Mouse (Mus musculus): ENCODE results near the gene Polr3c. TPM values are rescaled to one million over a fixed set of nuclear protein-coding genes. Genes with fewer than 3 reads are reported as not detected.
"Not testable (repeated sequence)": the region's sequence is repeated elsewhere in the genome, so short reads cannot be mapped to it uniquely, and the experiment has no call there.

Gene Polr3c
- polyA plus RNA-seq, 1 experiment from 2014 or later: 42.1 TPM

DNA sequence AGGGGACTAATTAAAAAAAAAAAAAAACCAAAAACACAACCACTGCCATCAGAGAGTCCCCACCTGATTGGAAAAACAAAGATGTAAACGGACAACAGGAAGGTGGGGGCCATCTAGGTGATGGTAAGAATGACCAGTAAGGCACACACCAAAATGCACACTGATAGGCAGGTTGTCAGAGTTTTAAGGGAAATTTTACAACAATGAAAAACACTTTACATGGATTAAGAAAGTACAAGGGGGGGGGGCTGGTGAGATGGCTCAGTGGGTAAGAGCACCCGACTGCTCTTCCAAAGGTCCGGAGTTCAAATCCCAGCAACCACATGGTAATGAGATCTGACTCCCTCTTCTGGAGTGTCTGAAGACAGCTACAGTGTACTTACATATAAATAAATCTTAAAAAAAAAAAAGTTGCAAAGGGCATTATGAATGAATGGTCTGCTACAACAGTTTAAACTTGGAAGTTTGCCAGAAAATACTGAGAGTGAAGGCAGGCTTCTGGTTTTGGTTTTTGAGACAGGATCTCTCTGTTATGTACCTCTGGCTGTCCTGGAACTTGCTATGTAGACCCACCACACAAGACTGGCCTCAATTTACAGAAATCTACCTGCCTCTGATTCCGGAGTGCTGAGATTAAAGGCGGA, 58.9 kb downstream of the Polr3c start:
- WGBS: 93% methylated on average over 5 of the region's 5 CpGs
- H3K4me1 ChIP-seq: peaks cover 7% of the 10 kb centered on the region
- no peak overlapping the region for H3K4me2 ChIP-seq
- ATAC-seq (ENCODE audit: low FRiP score): no peak
- no peak overlapping the region for H3K9ac ChIP-seq
- H3K27ac ChIP-seq: no peak overlapping the region
- H3K4me3 ChIP-seq (replicated peaks): no peak overlapping the region
- H3K27me3 ChIP-seq: peaks cover 16% of the 10 kb centered on the region
- H3K36me3 ChIP-seq (replicated peaks): no peaks in the 10 kb centered on the region
- no peaks in the 10 kb centered on the region for H3K9me3 ChIP-seq

DNA sequence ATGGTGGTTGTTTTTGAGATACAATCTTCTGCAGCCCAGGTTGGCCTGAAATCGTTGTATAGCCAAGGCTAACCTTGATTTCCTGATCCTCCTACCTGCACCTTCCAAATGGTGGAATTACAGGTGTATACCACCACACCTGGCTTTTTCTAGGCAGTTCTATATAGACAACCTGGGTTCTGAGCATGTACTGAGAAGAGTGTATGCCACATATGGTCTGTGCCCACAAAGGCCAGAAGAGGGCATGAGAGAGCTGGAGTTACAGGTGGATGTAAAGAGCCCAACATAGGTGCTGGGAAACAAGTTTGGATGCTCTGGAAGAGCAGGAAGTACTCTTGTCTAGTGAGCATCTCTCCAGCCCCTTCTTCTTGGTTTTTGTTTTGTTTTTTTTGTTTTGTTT, 60.1 kb downstream of the Polr3c start:
- Histone ChIP-seq H3K36me3 (replicated peaks) (no peaks in the 10 kb centered on the region), H3K4me2 (no peak overlapping the region), H3K27ac (no peak overlapping the region), H3K9ac (no peak overlapping the region), H3K9me3 (no peaks in the 10 kb centered on the region), H3K4me3 (replicated peaks) (no peak overlapping the region), H3K27me3 (peaks cover 16% of the 10 kb centered on the region), H3K4me1 (peaks cover 15% of the 10 kb centered on the region)
- WGBS: 43% methylated on average over 1 of the region's 1 CpGs
- ATAC-seq (ENCODE audit: low FRiP score): no peak

DNA sequence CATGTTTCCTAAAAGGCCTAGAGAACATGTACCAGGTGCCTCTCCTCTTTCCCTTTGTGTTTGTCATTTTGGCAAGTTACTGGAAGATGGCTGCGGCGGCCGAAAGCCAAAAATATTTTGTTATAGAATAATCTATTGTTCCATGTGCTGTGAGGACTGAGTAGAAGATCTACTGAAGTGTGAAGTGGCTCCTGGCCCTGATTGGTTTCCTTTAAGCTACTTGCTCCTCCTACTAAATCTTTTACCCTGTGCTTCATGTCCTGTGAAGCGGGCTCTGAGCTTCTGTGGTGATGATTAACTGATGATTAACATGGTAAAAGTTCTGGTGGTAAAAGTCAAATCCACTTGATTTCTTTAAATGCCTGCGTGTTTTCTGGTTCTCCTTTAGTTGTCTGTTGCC, 60.5 kb downstream of the Polr3c start:
- WGBS: 100% methylated on average over 5 of the region's 5 CpGs
- H3K9me3 ChIP-seq: no peaks in the 10 kb centered on the region
- H3K9ac ChIP-seq: no peak overlapping the region
- H3K4me1 ChIP-seq: peaks cover 15% of the 10 kb centered on the region
- H3K4me3 ChIP-seq (replicated peaks): no peak overlapping the region
- no peak for ATAC-seq (ENCODE audit: low FRiP score)
- no peaks in the 10 kb centered on the region for H3K36me3 ChIP-seq (replicated peaks)
- peaks cover 16% of the 10 kb centered on the region for H3K27me3 ChIP-seq
- H3K27ac ChIP-seq: no peak overlapping the region
- no peak overlapping the region for H3K4me2 ChIP-seq

DNA sequence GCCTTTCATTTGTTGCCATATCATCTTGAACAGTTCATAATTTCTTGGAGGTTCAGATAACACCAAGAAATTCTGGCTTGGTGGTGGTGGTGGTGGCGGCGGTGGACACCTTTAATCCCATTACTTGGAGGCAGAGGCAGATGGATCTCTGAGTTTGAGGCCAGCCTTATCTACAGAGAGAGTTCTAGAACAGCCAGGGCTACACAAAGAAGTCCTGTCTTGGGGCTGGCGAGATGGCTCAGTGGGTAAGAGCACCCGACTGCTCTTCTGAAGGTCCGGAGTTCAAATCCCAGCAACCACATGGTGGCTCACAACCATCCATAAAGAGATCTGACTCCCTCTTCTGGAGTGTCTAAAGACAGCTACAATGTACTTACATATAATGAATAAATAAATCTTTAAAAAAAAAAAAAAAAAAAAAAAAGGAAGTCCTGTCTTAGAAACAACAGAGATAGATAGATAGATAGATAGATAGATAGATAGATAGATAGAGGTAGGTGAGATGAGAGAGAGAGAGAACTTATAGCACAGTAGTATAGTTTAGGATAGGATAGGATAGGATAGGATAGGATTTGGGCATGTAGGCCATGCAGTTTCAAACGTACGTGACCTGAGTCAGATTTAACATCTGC, 61.6 kb downstream of the Polr3c start:
- ATAC-seq (ENCODE audit: low FRiP score); H3K9me3 ChIP-seq: not testable (repeated sequence)
- WGBS: 88% methylated on average over 7 of the region's 7 CpGs

GRCm38 (mm10) chr3:96663432-96664239, 63.8 kb downstream of the Polr3c start:
- ATAC-seq (ENCODE audit: low FRiP score): peak; percentile 81
- Histone ChIP-seq H3K27ac (0 out of 2 replicates have a peak overlapping the region, but pooled peaks have one; percentile 16), H3K4me1 (peaks cover 12% of the 10 kb centered on the region), H3K27me3 (peaks cover 4% of the 10 kb centered on the region; the same call in 1 of the 2 replicates), H3K9me3 (no peaks in the 10 kb centered on the region), H3K9ac (peak overlapping the region; percentile 49), H3K36me3 (replicated peaks) (no peaks in the 10 kb centered on the region), H3K4me2 (peak overlapping the region; percentile 55), H3K4me3 (replicated peaks) (peak overlapping the region; percentile 28)
- WGBS: 5% methylated on average over 17 of the region's 18 CpGs

More for the DNA sequence above, 61.6 kb downstream of the Polr3c start:
- not testable (repeated sequence) for H3K9ac ChIP-seq; H3K4me3 ChIP-seq (replicated peaks); H3K27me3 ChIP-seq; H3K4me2 ChIP-seq; H3K27ac ChIP-seq; H3K36me3 ChIP-seq (replicated peaks)
- peaks cover 15% of the 10 kb centered on the region for H3K4me1 ChIP-seq

DNA sequence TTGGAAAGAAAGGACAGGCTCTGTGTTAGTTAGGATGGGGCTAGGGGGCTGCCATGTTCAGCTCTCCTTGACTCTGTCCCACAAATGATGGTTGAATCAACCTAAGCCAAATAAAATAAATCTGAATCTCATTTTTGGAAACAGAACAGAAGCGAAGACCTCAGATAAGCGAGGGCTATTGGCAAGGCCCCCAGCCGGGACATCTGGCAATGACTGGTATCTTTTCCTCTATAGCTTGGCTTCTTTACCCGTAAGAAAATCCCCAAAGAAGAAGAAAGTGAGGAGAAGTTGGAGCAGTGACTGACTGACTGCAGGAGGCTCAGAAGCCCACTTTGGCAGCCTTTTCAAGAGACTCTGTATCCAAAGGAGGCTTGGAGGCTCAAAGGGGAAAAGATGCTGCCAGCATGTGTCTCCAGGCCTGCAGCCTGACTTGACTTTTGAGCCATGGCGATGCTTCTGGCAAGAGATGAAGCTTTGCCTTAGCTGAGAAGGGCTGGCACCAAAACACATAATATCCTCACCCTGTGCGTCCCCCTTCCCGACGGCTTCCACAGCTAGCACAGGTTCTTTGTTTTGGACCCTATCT, 64.6 kb downstream of the Polr3c start:
- Histone ChIP-seq H3K4me1 (peaks cover 12% of the 10 kb centered on the region), H3K9ac (peak overlapping the region; percentile 49; the same call in 1 of the 2 replicates), H3K36me3 (replicated peaks) (no peaks in the 10 kb centered on the region), H3K27ac (no peak overlapping the region), H3K27me3 (peaks cover 4% of the 10 kb centered on the region; the same call in 1 of the 2 replicates), H3K4me2 (peak overlapping the region; percentile 55), H3K9me3 (no peaks in the 10 kb centered on the region), H3K4me3 (replicated peaks) (peak overlapping the region; percentile 28)
- no peak for ATAC-seq (ENCODE audit: low FRiP score)
- 43% methylated on average over 8 of the region's 8 CpGs for WGBS

Other genes starting within 250 kb of the Polr3c start
- 0.54 and 0.84 TPM in 2 replicates for gene Hfe2, start 202.5 kb downstream of the Polr3c start, polyA plus RNA-seq (2016; fragmentation: Nextera tagmentation; extraction: Ambion mirVana)
- gene Txnip, start 169.7 kb downstream of the Polr3c start, polyA plus RNA-seq (2016; fragmentation: Nextera tagmentation; extraction: Ambion mirVana): 40.4 and 40.8 TPM in 2 replicates
- 1.3 and 1.7 TPM in 2 replicates for gene Gm16253, start 150.6 kb downstream of the Polr3c start, polyA plus RNA-seq (2016; fragmentation: Nextera tagmentation; extraction: Ambion mirVana)
- 40.1 and 40.7 TPM in 2 replicates for gene Polr3gl, start 133.4 kb downstream of the Polr3c start, polyA plus RNA-seq (2016; fragmentation: Nextera tagmentation; extraction: Ambion mirVana)
- gene Ankrd34a, start 131.0 kb downstream of the Polr3c start, polyA plus RNA-seq (2016; fragmentation: Nextera tagmentation; extraction: Ambion mirVana): 4.0 and 4.4 TPM in 2 replicates
- 5.8 and 6.2 TPM in 2 replicates for gene Lix1l, start 126.5 kb downstream of the Polr3c start, polyA plus RNA-seq (2016; fragmentation: Nextera tagmentation; extraction: Ambion mirVana)
- 164 and 181 TPM in 2 replicates for gene Rbm8a, start 97.7 kb downstream of the Polr3c start, polyA plus RNA-seq (2016; fragmentation: Nextera tagmentation; extraction: Ambion mirVana)
- gene Pex11b, start 92.3 kb downstream of the Polr3c start, polyA plus RNA-seq (2016; fragmentation: Nextera tagmentation; extraction: Ambion mirVana): 42.1 and 43.3 TPM in 2 replicates
- gene Gm42957, start 92.2 kb downstream of the Polr3c start, polyA plus RNA-seq (2016; fragmentation: Nextera tagmentation; extraction: Ambion mirVana): 0.09 TPM in 1 of 2 replicates, not detected in the other
- 0.51 and 0.84 TPM in 2 replicates for gene Itga10, start 82.0 kb downstream of the Polr3c start, polyA plus RNA-seq (2016; fragmentation: Nextera tagmentation; extraction: Ambion mirVana)
- gene Ankrd35, start 57.5 kb downstream of the Polr3c start, polyA plus RNA-seq (2016; fragmentation: Nextera tagmentation; extraction: Ambion mirVana): 0.51 and 0.77 TPM in 2 replicates
- gene Pias3, start 31.2 kb downstream of the Polr3c start, polyA plus RNA-seq (2016; fragmentation: Nextera tagmentation; extraction: Ambion mirVana): 42.2 and 43.4 TPM in 2 replicates
- gene Nudt17, start 19.1 kb downstream of the Polr3c start, polyA plus RNA-seq (2016; fragmentation: Nextera tagmentation; extraction: Ambion mirVana): 7.5 and 8.7 TPM in 2 replicates
- gene Rnf115, start within 50 bp of the Polr3c start, polyA plus RNA-seq (2016; fragmentation: Nextera tagmentation; extraction: Ambion mirVana): 79.9 and 86.2 TPM in 2 replicates
- gene Pdzk1, start 101.7 kb upstream of the Polr3c start, polyA plus RNA-seq (2016; fragmentation: Nextera tagmentation; extraction: Ambion mirVana): not detected in 2 replicates
- 0.19 and 0.21 TPM in 2 replicates for gene Cd160, start 101.7 kb upstream of the Polr3c start, polyA plus RNA-seq (2016; fragmentation: Nextera tagmentation; extraction: Ambion mirVana)
- 2.9 and 3.8 TPM in 2 replicates for gene Gja5, start 177.1 kb upstream of the Polr3c start, polyA plus RNA-seq (2016; fragmentation: Nextera tagmentation; extraction: Ambion mirVana)
- 38.2 and 42.8 TPM in 2 replicates for gene Gpr89, start 177.7 kb upstream of the Polr3c start, polyA plus RNA-seq (2016; fragmentation: Nextera tagmentation; extraction: Ambion mirVana)
- gene Gja8, start 198.4 kb upstream of the Polr3c start, polyA plus RNA-seq (2016; fragmentation: Nextera tagmentation; extraction: Ambion mirVana): 0.03 TPM in 1 of 2 replicates, not detected in the other

Measured in forebrain, embryonic 12.5 days (tissue).